Mouse (Mus musculus) embryonic facial prominence, embryonic 15.5 days (tissue): ENCODE measurements around the gene Rpn2. TPM values are rescaled to one million over a fixed set of nuclear protein-coding genes. Genes with fewer than 3 reads are reported as not detected.

ENCODE experiments used
- ATAC-seq: fragments of 200-750 bp; cut with Nextera tagmentation; 2 replicates; pipeline ENCODE4 v1.8.0; 2017; ENCODE audit warnings: low read depth, moderate TSS enrichment; ENCODE audit not compliant: insufficient number of reproducible peaks, low FRiP score, low TSS enrichment
- H3K27ac ChIP-seq: fragments of 300-500 bp; sonication (generic); replicated peaks from 2 replicates; pipeline ENCODE4 v1.5.1; 2015; ENCODE audit warnings: mild to moderate bottlenecking, inconsistent platforms
- H3K27me3 ChIP-seq: fragments of 300-500 bp; sonication (generic); 2 replicates; pipeline ENCODE4 v1.6.1; 2015; ENCODE audit warnings: inconsistent platforms
- H3K36me3 ChIP-seq: fragments of 300-500 bp; sonication (generic); 2 replicates; pipeline ENCODE4 v1.6.1; 2015; ENCODE audit warnings: mild to moderate bottlenecking, inconsistent platforms
- H3K4me1 ChIP-seq: fragments of 300-500 bp; sonication (generic); 2 replicates; pipeline ENCODE4 v1.6.1; 2015; ENCODE audit warnings: inconsistent platforms
- H3K4me2 ChIP-seq: fragments of 300-500 bp; sonication (generic); replicated peaks from 2 replicates; pipeline ENCODE4 v1.6.1; 2015; ENCODE audit warnings: mild to moderate bottlenecking, inconsistent platforms
- H3K4me3 ChIP-seq: fragments of 300-500 bp; sonication (generic); replicated peaks from 2 replicates; pipeline ENCODE4 v1.5.1; 2015; ENCODE audit warnings: mild to moderate bottlenecking, inconsistent platforms
- H3K9ac ChIP-seq: fragments of 300-500 bp; sonication (generic); 2 replicates; pipeline ENCODE4 v1.6.1; 2015; ENCODE audit warnings: inconsistent platforms
- H3K9me3 ChIP-seq: fragments of 300-500 bp; sonication (generic); replicated peaks from 2 replicates; pipeline ENCODE4 v1.6.1; 2016; ENCODE audit warnings: inconsistent platforms
- WGBS: fragments of 180-500 bp; shearing (Covaris S2); methylation state at CpG from one replicate; pipeline ENCODE4 v1.1.7; 2015; 5-methylcytosine and 5-hydroxymethylcytosine counted together
- polyA plus RNA-seq: library from polyadenylated mRNA; unstranded; fragments of >200 nt; fragmentation: Nextera tagmentation; extraction: Ambion mirVana; gene quantifications from 2 replicates; pipeline ENCODE4 v1.2.1, GENCODE M21; 2015

Gene Rpn2
- polyA plus RNA-seq, 1 experiment from 2014 or later = 311 TPM

GRCm38 (mm10) chr2:157328570-157328969 lies 49.8 kb downstream of the Rpn2 start:
- Histone ChIP-seq H3K9me3 (no peaks in the 10 kb centered on the region), H3K9ac (no peak overlapping the region), H3K4me3 (no peak overlapping the region), H3K27ac (no peak overlapping the region), H3K4me2 (no peak overlapping the region), H3K4me1 (no peaks in the 10 kb centered on the region), H3K36me3 (peaks cover 45% of the 10 kb centered on the region), H3K27me3 (no peaks in the 10 kb centered on the region)
- 39% methylated on average over 11 of the region's 11 CpGs for WGBS
- 0 out of 2 replicates have a peak, but pooled peaks have one; percentile 49 for ATAC-seq

- no peaks in the 10 kb centered on the region for H3K9me3 ChIP-seq
- H3K36me3 ChIP-seq = peaks cover 10% of the 10 kb centered on the region; the same call in 1 of the 2 replicates
- no peak for ATAC-seq
- no peak overlapping the region for H3K27ac ChIP-seq
- no peaks in the 10 kb centered on the region for H3K4me1 ChIP-seq
- H3K27me3 ChIP-seq = no peaks in the 10 kb centered on the region
- H3K9ac ChIP-seq = no peak overlapping the region
- no peak overlapping the region for H3K4me2 ChIP-seq
- 46% methylated on average over 5 of the region's 5 CpGs for WGBS
- H3K4me3 ChIP-seq = no peak overlapping the region
These were observed 53.2 kb downstream of the Rpn2 start for GRCm38 (mm10) chr2:157332059-157332458.

GRCm38 (mm10) chr2:157338663-157339062 lies 59.8 kb downstream of the Rpn2 start:
- no peaks in the 10 kb centered on the region for H3K27me3 ChIP-seq
- WGBS = 38% methylated on average over 5 of the region's 5 CpGs
- no peak overlapping the region for H3K27ac ChIP-seq
- H3K36me3 ChIP-seq = no peaks in the 10 kb centered on the region
- ATAC-seq = no peak
- H3K9me3 ChIP-seq = no peaks in the 10 kb centered on the region
- no peak overlapping the region for H3K9ac ChIP-seq
- H3K4me3 ChIP-seq = no peak overlapping the region
- no peaks in the 10 kb centered on the region for H3K4me1 ChIP-seq
- no peak overlapping the region for H3K4me2 ChIP-seq

- Histone ChIP-seq H3K27ac (no peak overlapping the region), H3K4me2 (no peak overlapping the region), H3K36me3 (no peaks in the 10 kb centered on the region), H3K9me3 (no peaks in the 10 kb centered on the region), H3K4me1 (no peaks in the 10 kb centered on the region), H3K4me3 (no peak overlapping the region), H3K9ac (no peak overlapping the region), H3K27me3 (no peaks in the 10 kb centered on the region)
- 66% methylated on average over 7 of the region's 7 CpGs for WGBS
- no peak for ATAC-seq
These were observed 60.7 kb downstream of the Rpn2 start for GRCm38 (mm10) chr2:157339532-157339931.

GRCm38 (mm10) chr2:157340221-157340741 lies 61.5 kb downstream of the Rpn2 start:
- no peak for ATAC-seq
- Histone ChIP-seq H3K9me3 (no peaks in the 10 kb centered on the region), H3K4me1 (no peaks in the 10 kb centered on the region), H3K9ac (no peak overlapping the region), H3K27ac (no peak overlapping the region), H3K4me2 (no peak overlapping the region), H3K36me3 (no peaks in the 10 kb centered on the region), H3K4me3 (no peak overlapping the region), H3K27me3 (no peaks in the 10 kb centered on the region)
- 38% methylated on average over 7 of the region's 7 CpGs for WGBS

- no peaks in the 10 kb centered on the region for H3K27me3 ChIP-seq
- no peak for ATAC-seq
- no peak overlapping the region for H3K4me3 ChIP-seq
- no peak overlapping the region for H3K9ac ChIP-seq
- WGBS = 38% methylated on average over 11 of the region's 11 CpGs
- no peaks in the 10 kb centered on the region for H3K9me3 ChIP-seq
- H3K27ac ChIP-seq = no peak overlapping the region
- H3K4me1 ChIP-seq = no peaks in the 10 kb centered on the region
- H3K36me3 ChIP-seq = no peaks in the 10 kb centered on the region
- H3K4me2 ChIP-seq = no peak overlapping the region
These were observed 62.9 kb downstream of the Rpn2 start for GRCm38 (mm10) chr2:157341554-157342270.

- Histone ChIP-seq H3K4me2 (no peak overlapping the region), H3K36me3 (no peaks in the 10 kb centered on the region), H3K4me1 (peaks cover 1% of the 10 kb centered on the region), H3K27me3 (no peaks in the 10 kb centered on the region), H3K4me3 (no peak overlapping the region), H3K9me3 (no peaks in the 10 kb centered on the region), H3K27ac (no peak overlapping the region), H3K9ac (no peak overlapping the region)
- ATAC-seq = no peak
- WGBS = 38% methylated on average over 5 of the region's 5 CpGs
These were observed 63.6 kb downstream of the Rpn2 start for GRCm38 (mm10) chr2:157342328-157342926.

GRCm38 (mm10) chr2:157343337-157343736 lies 64.5 kb downstream of the Rpn2 start:
- no peak overlapping the region for H3K27ac ChIP-seq

GRCm38 (mm10) chr2:157347361-157348159 lies 68.7 kb downstream of the Rpn2 start, which contains the start of gene Ghrh:
Gene Ghrh, minus strand, starts transcription at chr2:157347506.
- no peak within 1 kb of the TSS for H3K9ac ChIP-seq
- ATAC-seq = peak; percentile 68; the same call in 1 of the 2 replicates
- H3K27me3 ChIP-seq = no peaks in the 10 kb centered on the region
- WGBS = 58% methylated on average over 26 of the region's 26 CpGs
- H3K9me3 ChIP-seq = no peaks in the 10 kb centered on the region
- H3K4me2 ChIP-seq = 0 out of 2 replicates have a peak within 1 kb of the TSS, but pooled peaks have one; percentile 10
- peaks cover 11% of the 10 kb centered on the region for H3K4me1 ChIP-seq
- H3K27ac ChIP-seq = peak within 1 kb of the TSS; percentile 75
- H3K36me3 ChIP-seq = no peaks in the 10 kb centered on the region
- no peak within 1 kb of the TSS for H3K4me3 ChIP-seq

More at GRCm38 (mm10) chr2:157343337-157343736, 64.5 kb downstream of the Rpn2 start:
- Histone ChIP-seq H3K4me3 (no peak overlapping the region), H3K4me1 (peaks cover 8% of the 10 kb centered on the region), H3K9me3 (no peaks in the 10 kb centered on the region), H3K4me2 (no peak overlapping the region), H3K36me3 (no peaks in the 10 kb centered on the region), H3K9ac (no peak overlapping the region), H3K27me3 (no peaks in the 10 kb centered on the region)
- no peak for ATAC-seq
- WGBS = 76% methylated on average over 6 of the region's 6 CpGs

GRCm38 (mm10) chr2:157349121-157349778 lies 70.4 kb downstream of the Rpn2 start:
- no peak overlapping the region for H3K4me3 ChIP-seq
- no peaks in the 10 kb centered on the region for H3K9me3 ChIP-seq
- H3K27me3 ChIP-seq = no peaks in the 10 kb centered on the region
- peaks cover 11% of the 10 kb centered on the region for H3K4me1 ChIP-seq
- no peak overlapping the region for H3K4me2 ChIP-seq
- no peak overlapping the region for H3K27ac ChIP-seq
- no peak for ATAC-seq
- H3K9ac ChIP-seq = no peak overlapping the region
- WGBS = 71% methylated on average over 12 of the region's 12 CpGs
- H3K36me3 ChIP-seq = no peaks in the 10 kb centered on the region
